Mouse (Mus musculus) myocyte (in vitro differentiated cells): ENCODE data around the gene Mcu.

Experiments
- POLR2A ChIP-seq: IDR thresholded peaks from one replicate; pipeline ENCODE4 v1.6.1; 2011; ENCODE audit warnings: low read depth, mild to moderate bottlenecking, control low read depth, moderate library complexity; ENCODE audit not compliant: insufficient read length
- SRF ChIP-seq: IDR thresholded peaks from one replicate; pipeline ENCODE4 v1.6.1; 2011; ENCODE audit warnings: low read depth; ENCODE audit not compliant: control insufficient read depth, insufficient read length

GRCm38 (mm10) chr10:59510713-59511426 lies 105.6 kb downstream of the Mcu start:
- TF ChIP-seq POLR2A (no peak), SRF (no peak)
